Mouse (Mus musculus) cerebellum, adult (tissue): ENCODE measurements around the gene Plekhm2.

ENCODE experiments used
- ATAC-seq: cut with Nextera tagmentation; 2 replicates; pipeline ENCODE4 v1.9.2; 2017; ENCODE audit warnings: mild to moderate bottlenecking, moderate library complexity, mixed read lengths; ENCODE audit not compliant: insufficient number of reproducible peaks, low FRiP score, low TSS enrichment

Plekhm2 gene

GRCm38 (mm10) chr4:141614946-141615345, 49.8 kb downstream of the Plekhm2 start:
- ATAC-seq, result no peak

GRCm38 (mm10) chr4:141609538-141609937, 55.2 kb downstream of the Plekhm2 start:
- no peak for ATAC-seq

DNA sequence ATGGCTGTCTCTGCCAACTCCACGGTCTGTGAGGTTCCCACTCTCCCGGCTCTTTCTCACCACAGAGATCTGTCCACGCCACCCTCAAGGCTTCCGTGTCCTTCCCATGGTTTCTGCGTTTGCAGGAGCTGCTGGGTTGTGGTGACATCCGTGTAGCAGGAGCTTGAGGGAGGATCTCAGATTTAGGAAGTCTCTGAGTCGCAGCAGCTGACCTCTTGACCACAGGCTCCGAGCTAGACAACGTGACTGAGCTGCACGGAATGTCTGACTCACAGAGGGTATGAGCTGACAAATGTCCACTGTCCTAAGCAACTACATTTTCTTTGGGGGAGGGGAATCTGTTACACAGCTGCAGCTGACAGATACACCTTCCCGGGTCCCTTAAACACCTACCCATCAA, 58.8 kb downstream of the Plekhm2 start, which contains the start of gene Fblim1:
TSS of gene Fblim1 (minus strand) at position 236 of the 400 bp plus-strand sequence.
- ATAC-seq, result no peak

DNA sequence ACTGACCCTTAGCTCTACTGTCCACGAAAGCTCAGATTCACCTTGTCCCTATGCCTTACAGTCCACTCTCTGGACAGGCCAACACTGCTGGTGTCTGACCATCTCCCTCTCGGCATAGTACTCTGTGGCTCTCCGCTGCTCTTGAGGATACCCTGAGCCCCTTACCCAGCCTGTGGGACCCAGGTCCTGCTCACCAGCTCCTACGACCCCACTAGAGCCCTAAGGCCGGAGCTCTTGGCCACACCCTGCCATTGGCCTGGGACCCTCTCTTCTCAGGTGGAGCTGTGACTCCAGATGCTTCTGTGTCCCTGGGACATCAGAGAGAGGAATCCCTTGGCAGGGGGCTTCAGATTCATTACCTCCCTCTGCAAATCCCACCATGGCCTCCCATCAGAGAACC, 59.3 kb downstream of the Plekhm2 start:
- no peak for ATAC-seq

GRCm38 (mm10) chr4:141604493-141604892, 60.2 kb downstream of the Plekhm2 start:
- ATAC-seq, result no peak

- no peak for ATAC-seq
Observed at GRCm38 (mm10) chr4:141603921-141604320, 60.8 kb downstream of the Plekhm2 start.

- no peak for ATAC-seq
Observed at GRCm38 (mm10) chr4:141602523-141603223, 62.0 kb downstream of the Plekhm2 start.

GRCm38 (mm10) chr4:141601148-141601862, 63.4 kb downstream of the Plekhm2 start:
- no peak for ATAC-seq

DNA sequence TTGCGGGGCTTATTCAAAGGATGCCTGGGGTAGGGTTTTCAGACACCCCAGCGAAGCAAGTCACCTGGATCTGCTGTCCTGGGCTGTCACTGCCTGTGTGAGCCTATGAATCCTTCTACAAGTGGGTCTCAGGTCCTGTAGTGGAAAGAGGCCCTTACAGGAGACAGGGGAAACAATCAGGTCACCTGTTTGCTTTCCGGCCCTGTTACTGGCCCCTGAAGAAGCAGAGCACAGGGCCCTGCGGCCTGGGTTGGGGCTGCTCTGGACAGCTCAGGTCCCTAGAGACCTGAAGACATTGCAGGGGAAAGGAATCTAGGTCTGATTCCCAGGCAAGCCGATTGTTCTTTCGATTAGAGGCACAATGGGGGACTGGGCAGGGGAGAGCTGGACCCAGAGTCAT, 64.3 kb downstream of the Plekhm2 start:
- no peak for ATAC-seq

DNA sequence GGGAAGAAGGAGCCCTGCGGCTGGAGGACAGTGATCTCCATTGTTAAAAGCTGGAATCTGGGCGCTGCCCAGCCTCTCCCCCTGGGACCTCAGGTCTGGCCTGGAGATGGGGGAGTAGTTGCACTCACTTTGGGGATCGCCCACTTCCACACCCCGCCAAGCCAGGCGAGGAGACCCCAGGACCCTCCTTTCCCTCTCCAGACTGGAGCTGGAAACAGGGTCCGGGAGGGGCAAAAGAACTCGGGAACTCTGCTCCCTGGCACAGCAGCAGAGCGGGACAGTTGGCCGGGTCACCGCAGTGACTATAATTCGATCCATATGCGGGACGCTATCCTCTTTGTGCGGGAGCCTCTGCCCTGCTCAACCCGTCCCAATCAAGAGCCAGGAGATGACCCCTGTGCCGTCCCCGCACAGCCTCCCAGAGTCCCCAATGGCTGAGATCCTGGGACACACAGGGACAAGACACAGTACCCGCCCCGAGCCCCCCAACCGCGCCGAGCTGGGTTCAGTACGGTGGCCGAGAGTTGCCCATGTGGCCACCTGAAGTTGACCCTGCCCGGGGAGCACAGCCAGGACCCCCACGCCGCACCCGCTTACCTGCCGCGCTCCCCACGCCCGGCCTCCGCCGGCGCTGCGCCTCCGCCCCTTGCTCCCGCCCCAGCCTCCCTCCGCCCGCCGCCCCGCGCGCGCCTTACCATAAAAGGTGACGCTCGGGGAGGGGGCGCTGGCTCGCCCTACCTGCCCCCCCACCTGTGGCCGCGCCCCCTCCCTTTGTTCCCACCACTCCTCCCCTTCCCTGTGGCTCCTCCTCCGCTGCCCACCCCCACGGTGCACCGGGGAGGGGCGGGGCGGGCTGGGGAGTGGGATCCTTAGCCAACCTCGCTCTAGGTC, 65.2 kb downstream of the Plekhm2 start:
- no peak for ATAC-seq

DNA sequence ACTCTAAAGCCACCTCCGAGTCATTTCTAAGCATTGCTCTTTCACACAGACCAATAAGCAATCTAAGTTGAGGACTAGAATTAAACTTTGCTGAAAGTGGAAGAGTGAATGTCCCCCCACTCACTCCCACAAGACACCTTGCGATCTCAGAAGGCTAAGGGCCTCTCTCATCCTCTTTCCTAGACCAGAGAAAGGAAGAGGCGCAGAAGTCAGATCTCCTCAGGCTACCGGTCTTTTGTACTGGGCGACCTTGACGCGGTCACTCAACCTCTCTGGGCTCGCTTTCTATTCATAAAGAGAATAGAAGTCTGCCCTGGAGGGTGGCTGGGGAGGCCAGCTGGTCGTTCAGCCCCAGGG, 65.8 kb downstream of the Plekhm2 start:
- ATAC-seq, result no peak

- ATAC-seq, result no peak
Observed at GRCm38 (mm10) chr4:141598199-141598893, 66.4 kb downstream of the Plekhm2 start.

DNA sequence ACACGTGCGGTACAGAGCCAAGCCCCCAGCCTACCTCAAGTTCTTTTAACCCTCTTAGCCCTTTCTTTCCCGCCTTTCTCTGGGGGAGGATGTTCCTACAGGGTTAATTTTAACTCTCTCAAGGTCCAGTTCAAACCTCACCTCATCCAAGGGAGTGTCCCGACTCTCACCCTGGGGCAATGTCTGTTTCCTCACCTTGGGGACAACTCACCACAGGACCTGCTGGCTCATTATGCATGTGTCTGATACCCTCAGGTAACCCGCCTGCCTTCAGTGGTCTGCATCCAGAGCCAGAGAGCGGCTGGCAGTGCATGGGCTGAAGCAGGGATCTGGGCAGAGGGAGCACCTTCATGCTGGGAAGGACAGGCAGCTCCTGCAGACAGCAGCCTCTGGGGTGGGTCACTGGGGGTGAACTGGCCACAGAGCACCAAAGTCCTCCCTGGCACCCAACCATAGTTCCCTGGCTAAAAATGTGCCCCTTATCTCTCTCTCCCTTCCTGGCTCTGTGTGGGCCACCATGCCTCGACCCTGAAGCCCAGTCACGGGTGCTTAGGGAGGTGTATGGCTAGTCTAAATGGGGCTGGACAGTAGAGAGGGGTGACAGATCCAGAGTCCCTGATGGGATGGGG, 67.9 kb downstream of the Plekhm2 start:
- ATAC-seq, result no peak

DNA sequence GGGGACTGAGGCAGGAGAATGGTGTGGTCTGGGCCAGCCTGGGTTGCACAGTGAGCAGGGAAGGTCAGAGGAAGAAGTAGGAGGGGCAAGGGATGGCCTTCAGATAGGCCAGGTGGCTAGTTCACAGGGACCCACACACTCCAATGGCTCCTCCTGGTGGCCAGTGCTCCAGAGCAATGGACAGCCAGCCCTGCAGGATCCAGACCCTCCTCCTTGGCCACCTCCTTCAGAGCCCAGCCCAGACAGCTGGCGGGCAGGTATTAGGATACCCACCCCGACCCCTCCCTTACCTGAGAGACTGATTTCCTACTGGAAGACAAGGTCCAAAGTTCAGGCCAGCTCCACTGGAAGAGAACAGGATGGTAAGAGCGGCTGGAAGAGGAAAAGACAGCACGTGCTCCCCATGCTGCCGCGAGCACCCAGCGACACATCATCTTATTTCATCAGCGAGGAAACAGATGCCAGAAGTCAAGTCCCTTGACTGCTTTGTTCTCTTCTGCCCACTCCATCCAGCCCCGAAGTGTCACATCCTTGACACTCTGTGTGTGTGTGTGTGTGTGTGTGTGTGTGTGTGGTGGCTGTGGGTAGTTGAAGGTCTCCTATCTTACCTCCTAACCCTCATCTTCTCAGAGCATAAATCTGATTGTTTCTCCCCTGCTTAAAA, 69.0 kb downstream of the Plekhm2 start:
- no peak for ATAC-seq

DNA sequence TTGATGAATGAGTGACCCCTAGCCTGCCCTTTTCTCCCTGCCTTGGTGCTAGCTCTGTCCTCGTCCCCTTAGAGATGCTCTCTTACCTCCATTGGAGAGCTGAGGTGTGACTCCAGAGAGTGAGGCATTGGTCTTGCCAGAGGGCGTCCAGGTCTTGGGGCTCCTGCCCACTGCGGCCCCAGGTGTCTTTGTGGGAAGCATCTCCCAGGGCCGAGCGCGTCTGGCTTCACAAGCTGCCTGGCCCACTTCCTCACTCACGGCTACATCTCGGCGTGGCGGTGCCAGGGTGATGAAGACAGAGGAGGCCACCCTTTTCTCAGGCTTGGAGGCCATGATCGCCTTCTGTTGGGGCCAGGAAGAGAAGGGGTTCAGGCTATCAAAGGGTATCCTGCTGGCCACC, 69.6 kb downstream of the Plekhm2 start:
- ATAC-seq, result no peak

DNA sequence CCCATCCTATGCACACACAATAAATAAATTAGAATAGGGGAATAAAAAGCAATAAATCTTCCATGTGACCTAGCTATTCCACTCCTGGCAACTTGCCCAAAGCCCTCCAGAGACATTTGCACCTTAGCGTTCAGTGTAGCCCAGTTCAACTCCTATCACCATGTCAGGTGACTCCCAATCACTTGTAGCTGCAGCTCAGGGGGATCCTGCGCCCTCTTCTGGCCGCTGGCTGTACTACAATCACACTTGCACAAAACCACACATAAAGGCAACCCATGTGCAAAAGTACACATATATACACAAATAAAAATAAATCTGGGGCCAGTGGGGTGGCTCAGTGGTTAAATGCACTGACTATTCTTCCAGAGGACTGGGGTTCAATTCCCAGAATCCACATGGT, 73.2 kb downstream of the Plekhm2 start:
- ATAC-seq, result no peak

- no peak for ATAC-seq
Observed at GRCm38 (mm10) chr4:141583919-141584318, 80.8 kb downstream of the Plekhm2 start.

- no peak for ATAC-seq
Observed at GRCm38 (mm10) chr4:141581051-141581450, 83.6 kb downstream of the Plekhm2 start.

DNA sequence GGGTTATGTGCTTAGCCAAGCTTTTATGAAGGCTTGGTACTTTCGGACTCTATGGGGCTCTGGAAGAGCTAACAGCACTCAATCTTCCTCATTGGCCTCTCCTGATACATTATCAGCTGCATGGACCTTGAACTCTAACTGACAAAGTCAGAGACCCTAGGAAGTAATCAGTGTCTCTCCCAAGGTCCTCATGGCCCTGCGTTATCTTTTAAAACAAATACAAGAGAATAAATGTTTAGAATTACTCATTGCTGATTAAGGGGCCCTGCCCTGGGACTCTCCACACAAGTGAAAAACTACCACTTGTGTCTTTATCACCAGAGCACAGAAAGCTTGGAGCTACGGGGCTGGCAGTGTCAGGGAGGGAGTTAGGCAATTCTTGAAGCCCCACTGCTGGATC, 85.9 kb downstream of the Plekhm2 start:
- no peak for ATAC-seq
